In the genomic region with DNA sequence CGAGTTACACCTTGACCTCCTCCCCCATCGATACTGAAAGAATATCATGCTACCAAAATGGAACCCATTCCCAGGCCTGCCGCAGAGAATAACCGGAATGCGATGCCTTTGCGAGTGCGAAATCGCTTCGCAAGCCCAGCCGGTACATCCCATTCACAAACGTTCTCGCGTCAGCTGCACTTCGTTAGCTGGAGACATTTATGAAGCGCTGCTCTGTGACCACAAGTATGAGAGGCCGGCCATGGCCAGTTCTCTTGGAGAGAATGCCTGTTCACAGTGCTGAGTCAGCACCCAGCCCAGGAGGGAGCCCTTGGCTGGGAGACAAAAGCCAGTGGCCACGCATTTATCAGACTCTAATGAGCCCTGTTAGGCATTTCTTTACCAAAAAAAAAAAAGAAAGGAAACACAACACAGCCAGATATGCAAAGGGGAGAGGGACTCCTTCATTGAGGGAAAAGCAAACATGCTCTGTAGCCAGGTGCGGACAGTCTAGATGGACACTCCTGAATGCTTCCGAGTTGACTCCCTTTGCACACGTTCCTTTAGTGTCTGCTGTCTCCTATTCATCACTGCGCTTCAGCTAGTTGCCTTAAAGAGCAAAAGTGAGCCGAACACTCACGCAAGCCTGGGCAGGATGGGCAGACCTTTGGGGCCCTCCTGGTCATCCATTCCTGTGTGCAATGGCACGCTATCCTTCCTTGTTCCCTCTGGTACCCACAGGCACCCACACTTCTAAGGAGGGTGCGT, we compare ENCODE assay signal across 8 mouse cellular contexts.
A peak's percentile ranks its signal among the peaks of the same experiment; 100 is the strongest.
DNase-seq lines count a peak whose midpoint lies in the region; ATAC-seq and TF ChIP-seq lines count a peak whose summit lies in the region.

No protein-coding gene starts in this region.

- H3K9me3 ChIP-seq in midbrain, embryonic 10.5 days (replicated peaks), result no peaks in the 10 kb centered on the region
- H3K9me3 ChIP-seq in midbrain, embryonic 15.5 days, result no peaks in the 10 kb centered on the region
- no peaks in the 10 kb centered on the region for H3K9me3 ChIP-seq in intestine, embryonic 16.5 days (ENCODE audit: control insufficient read depth, low read length)

- no peaks in the 10 kb centered on the region for H3K36me3 ChIP-seq in midbrain, embryonic 10.5 days
- H3K36me3 ChIP-seq in midbrain, embryonic 15.5 days (replicated peaks), result no peaks in the 10 kb centered on the region
- no peaks in the 10 kb centered on the region for H3K36me3 ChIP-seq in intestine, embryonic 16.5 days (ENCODE audit: control insufficient read depth, insufficient read depth, low read length)

- ATAC-seq in midbrain, embryonic 15.5 days (replicated peaks), result no peak
- ATAC-seq in intestine, embryonic 16.5 days, result peak; percentile 55; the same call in 1 of the 2 replicates
- no peak for ATAC-seq in megakaryocyte progenitor cell, adult 5-6 weeks (replicated peaks; ENCODE audit: poor library complexity)

- no peak for TF ChIP-seq POLR2A in embryonic fibroblast, embryonic 13.5 days (IDR thresholded peaks at IDR 0.05; ENCODE audit: low read depth, low read length)

- peak overlapping the region; percentile 61 for H3K27ac ChIP-seq in midbrain, embryonic 10.5 days (replicated peaks)
- no peak overlapping the region for H3K27ac ChIP-seq in midbrain, embryonic 15.5 days
- H3K27ac ChIP-seq in embryonic fibroblast, embryonic 13.5 days (ENCODE audit: insufficient read depth, low read length), result peak overlapping the region; percentile 59
- no peak overlapping the region for H3K27ac ChIP-seq in intestine, embryonic 16.5 days (ENCODE audit: low read length)

- WGBS in midbrain, embryonic 10.5 days, result 75% methylated on average over 25 of the region's 25 CpGs
- WGBS in midbrain, embryonic 15.5 days, result 55% methylated on average over 25 of the region's 25 CpGs
- 50% methylated on average over 25 of the region's 25 CpGs for WGBS in intestine, embryonic 16.5 days

- H3K9ac ChIP-seq in midbrain, embryonic 15.5 days, result no peak overlapping the region
- H3K9ac ChIP-seq in intestine, embryonic 16.5 days (ENCODE audit: low read depth, low read length), result no peak overlapping the region

- no peak for TF ChIP-seq CTCF in embryonic fibroblast, embryonic 13.5 days (IDR thresholded peaks at IDR 0.05; ENCODE audit: borderline replicate concordance, insufficient read depth, low read length)

- no peak overlapping the region for H3K4me2 ChIP-seq in midbrain, embryonic 15.5 days
- H3K4me2 ChIP-seq in intestine, embryonic 16.5 days (ENCODE audit: low read depth, low read length), result no peak overlapping the region

- peaks cover 30% of the 10 kb centered on the region for H3K4me1 ChIP-seq in midbrain, embryonic 10.5 days
- peaks cover 7% of the 10 kb centered on the region for H3K4me1 ChIP-seq in midbrain, embryonic 15.5 days
- H3K4me1 ChIP-seq in embryonic fibroblast, embryonic 13.5 days (ENCODE audit: control insufficient read depth, insufficient read depth, low read length), result peaks cover 14% of the 10 kb centered on the region
- peaks cover 14% of the 10 kb centered on the region for H3K4me1 ChIP-seq in intestine, embryonic 16.5 days (ENCODE audit: control insufficient read depth, insufficient read depth, low read length)

- H3K27me3 ChIP-seq in midbrain, embryonic 10.5 days (ENCODE audit: low read depth, poor library complexity, severe bottlenecking), result peaks cover 52% of the 10 kb centered on the region
- 0 out of 2 replicates have a peak, but pooled peaks cover 2% of the 10 kb centered on the region for H3K27me3 ChIP-seq in midbrain, embryonic 15.5 days (replicated peaks)
- no peaks in the 10 kb centered on the region for H3K27me3 ChIP-seq in intestine, embryonic 16.5 days (replicated peaks; ENCODE audit: control insufficient read depth, insufficient read depth, low read length)

- peak; percentile 26 for DNase-seq in midbrain, embryonic 10.5 days (ENCODE audit: low spot score)
- DNase-seq in lung, postnatal 10 days, result peak; percentile 80
- DNase-seq in testis, postnatal 10 days (ENCODE audit: low spot score), result peak; percentile 66
- no peak for DNase-seq in T-cell, adult 2 months (ENCODE audit: low spot score)

- no peak overlapping the region for H3K4me3 ChIP-seq in midbrain, embryonic 10.5 days
- H3K4me3 ChIP-seq in midbrain, embryonic 15.5 days, result no peak overlapping the region
- H3K4me3 ChIP-seq in embryonic fibroblast, embryonic 13.5 days (ENCODE audit: insufficient read depth, low read length), result no peak overlapping the region
- no peak overlapping the region for H3K4me3 ChIP-seq in intestine, embryonic 16.5 days (ENCODE audit: low read length)

Comparison
In these comparisons a context has a peak if more than half of its experiments do, and no peak if none do; other contexts are left out.
1. H3K27ac ChIP-seq: peak in midbrain, embryonic 10.5 days (single experiment) and embryonic fibroblast, embryonic 13.5 days (single experiment); none in midbrain, embryonic 15.5 days (single experiment) and intestine, embryonic 16.5 days (single experiment).